Mouse (Mus musculus) liver, postnatal 0 days (tissue): Measurements from ENCODE around the gene D2hgdh. TPM values are rescaled to one million over a fixed set of nuclear protein-coding genes. Genes with fewer than 3 reads are reported as not detected.
"Not testable (repeated sequence)": the region's sequence is repeated elsewhere in the genome, so short reads cannot be mapped to it uniquely, and the experiment has no call there.

Source experiments
- ATAC-seq: fragments of 200-750 bp; cut with Nextera tagmentation; 2 replicates; pipeline ENCODE4 v1.8.0; 2017; ENCODE audit warnings: mild to moderate bottlenecking, moderate library complexity
- DNase-seq: peaks from one replicate; pipeline ENCODE4 v3.0.0-alpha.2; 2016
- H3K27ac ChIP-seq: fragments of 300-500 bp; sonication (generic); 2 replicates; pipeline ENCODE4 v1.5.1; 2014; ENCODE audit warnings: antibody characterized with exemption, moderate library complexity, mild to moderate bottlenecking, low read depth
- H3K27me3 ChIP-seq: fragments of 300-500 bp; sonication (generic); 2 replicates; pipeline ENCODE4 v1.6.1; 2014; ENCODE audit warnings: low read length, control low read depth, mixed read lengths; ENCODE audit not compliant: insufficient read depth
- H3K36me3 ChIP-seq: fragments of 300-500 bp; sonication (generic); replicated peaks from 2 replicates; pipeline ENCODE4 v1.6.1; 2014; ENCODE audit warnings: mild to moderate bottlenecking, control low read depth, low read length, moderate library complexity, mixed read lengths; ENCODE audit not compliant: insufficient read depth
- H3K4me1 ChIP-seq: fragments of 300-500 bp; sonication (generic); 2 replicates; pipeline ENCODE4 v1.6.1; 2014; ENCODE audit warnings: antibody characterized with exemption, mild to moderate bottlenecking, control low read depth; ENCODE audit not compliant: insufficient read depth
- H3K4me2 ChIP-seq: fragments of 300-500 bp; sonication (generic); 2 replicates; pipeline ENCODE4 v1.6.1; 2014; ENCODE audit warnings: low read depth, mild to moderate bottlenecking, low read length, moderate library complexity, mixed read lengths
- H3K4me3 ChIP-seq: fragments of 300-500 bp; sonication (generic); 2 replicates; pipeline ENCODE4 v1.5.1; 2014; ENCODE audit warnings: low read depth, low read length
- H3K9ac ChIP-seq: fragments of 300-500 bp; sonication (generic); replicated peaks from 2 replicates; pipeline ENCODE4 v1.6.1; 2014; ENCODE audit warnings: mild to moderate bottlenecking, moderate library complexity
- H3K9me3 ChIP-seq: fragments of 300-500 bp; sonication (generic); 2 replicates; pipeline ENCODE4 v1.6.1; 2016; ENCODE audit warnings: mild to moderate bottlenecking, control low read depth, low read length, mixed read lengths
- CTCF ChIP-seq: sonication (generic); IDR thresholded peaks from 2 replicates; pipeline ENCODE4 v1.5.1; 2016; ENCODE audit warnings: antibody characterized with exemption, low read depth
- EP300 ChIP-seq: IDR thresholded peaks from 2 replicates; pipeline ENCODE4 v1.6.1; 2016; ENCODE audit warnings: antibody characterized with exemption, low read depth, mild to moderate bottlenecking
- WGBS: fragments of 180-500 bp; shearing (Covaris S2); extraction: QIAGEN DNeasy Blood & Tissue Kit; methylation state at CpG from one replicate; pipeline ENCODE4 v1.1.7; 2014; ENCODE audit not compliant: insufficient replicate concordance; 5-methylcytosine and 5-hydroxymethylcytosine counted together
- polyA plus RNA-seq: library from polyadenylated mRNA; unstranded; fragments of >200 nt; fragmentation: Nextera tagmentation; extraction: Ambion mirVana; gene quantifications from 2 replicates; pipeline ENCODE4 v1.2.1, GENCODE M21; 2015

The D2hgdh gene
- polyA plus RNA-seq, 1 experiment from 2014 or later: 5.7 TPM

- Histone ChIP-seq H3K4me2 (no peak overlapping the region), H3K4me1 (no peaks in the 10 kb centered on the region), H3K27ac (no peak overlapping the region), H3K9me3 (no peaks in the 10 kb centered on the region), H3K9ac (no peak overlapping the region), H3K36me3 (no peaks in the 10 kb centered on the region), H3K27me3 (no peaks in the 10 kb centered on the region), H3K4me3 (no peak overlapping the region)
- ATAC-seq: no peak
- TF ChIP-seq EP300 (no peak), CTCF (no peak)
- 65% methylated on average over 3 of the region's 3 CpGs for WGBS
- no peak for DNase-seq
Measured at GRCm38 (mm10) chr1:93857991-93858390, 33.3 kb downstream of the D2hgdh start.

GRCm38 (mm10) chr1:93859619-93860018, 34.9 kb downstream of the D2hgdh start:
- TF ChIP-seq EP300: no peak
- TF ChIP-seq CTCF: no peak
- Histone ChIP-seq H3K27ac (no peak overlapping the region), H3K36me3 (no peaks in the 10 kb centered on the region), H3K4me2 (no peak overlapping the region), H3K9ac (no peak overlapping the region), H3K4me3 (no peak overlapping the region), H3K9me3 (no peaks in the 10 kb centered on the region), H3K27me3 (no peaks in the 10 kb centered on the region), H3K4me1 (no peaks in the 10 kb centered on the region)
- ATAC-seq (no peak), DNase-seq (no peak)

- H3K4me3 ChIP-seq, H3K27me3 ChIP-seq, H3K27ac ChIP-seq, H3K36me3 ChIP-seq, H3K4me1 ChIP-seq, H3K9ac ChIP-seq, ATAC-seq, DNase-seq, H3K4me2 ChIP-seq, H3K9me3 ChIP-seq: not testable (repeated sequence)
- WGBS: 48% methylated on average over 2 of the region's 2 CpGs
Measured at GRCm38 (mm10) chr1:93861048-93861447, 36.3 kb downstream of the D2hgdh start, which contains the start of gene Gal3st2. Gal3st2 (plus strand) TSS chr1:93861306.

- not testable (repeated sequence) for H3K4me2 ChIP-seq, H3K36me3 ChIP-seq, H3K4me1 ChIP-seq, H3K27ac ChIP-seq, H3K4me3 ChIP-seq, H3K9ac ChIP-seq, DNase-seq, H3K9me3 ChIP-seq, H3K27me3 ChIP-seq, ATAC-seq
- WGBS: 67% methylated on average over 1 of the region's 1 CpGs
Measured at GRCm38 (mm10) chr1:93871594-93872105, 46.9 kb downstream of the D2hgdh start.

GRCm38 (mm10) chr1:93874405-93874804, 49.7 kb downstream of the D2hgdh start:
- not testable (repeated sequence) for ATAC-seq, H3K4me2 ChIP-seq, H3K4me3 ChIP-seq, H3K9ac ChIP-seq, H3K27ac ChIP-seq, H3K36me3 ChIP-seq, H3K27me3 ChIP-seq, DNase-seq, H3K4me1 ChIP-seq, H3K9me3 ChIP-seq
- 85% methylated on average over 9 of the region's 22 CpGs for whole genome bisulfite sequencing

GRCm38 (mm10) chr1:93881778-93882177, 57.1 kb downstream of the D2hgdh start:
- ATAC-seq, H3K4me2 ChIP-seq, H3K27ac ChIP-seq, H3K9me3 ChIP-seq, H3K9ac ChIP-seq, H3K4me3 ChIP-seq, H3K36me3 ChIP-seq, H3K4me1 ChIP-seq, H3K27me3 ChIP-seq, DNase-seq: not testable (repeated sequence)
- WGBS: no CpG with 5 or more reads among the region's 11 CpGs

GRCm38 (mm10) chr1:93890936-93891335, 66.2 kb downstream of the D2hgdh start:
- H3K27ac ChIP-seq, H3K36me3 ChIP-seq, ATAC-seq, H3K4me3 ChIP-seq, H3K4me1 ChIP-seq, H3K4me2 ChIP-seq, H3K9ac ChIP-seq, DNase-seq, H3K9me3 ChIP-seq, H3K27me3 ChIP-seq: not testable (repeated sequence)
- TF ChIP-seq CTCF: peak; percentile 34
- WGBS: 62% methylated on average over 1 of the region's 1 CpGs

- WGBS: no CpG with 5 or more reads among the region's 1 CpGs
- DNase-seq, ATAC-seq, H3K36me3 ChIP-seq, H3K27me3 ChIP-seq, H3K9ac ChIP-seq, H3K9me3 ChIP-seq, H3K4me3 ChIP-seq, H3K27ac ChIP-seq, H3K4me1 ChIP-seq, H3K4me2 ChIP-seq: not testable (repeated sequence)
Measured at GRCm38 (mm10) chr1:93897395-93897794, 72.7 kb downstream of the D2hgdh start.

- WGBS: 68% methylated on average over 2 of the region's 5 CpGs
- not testable (repeated sequence) for H3K4me2 ChIP-seq, H3K9me3 ChIP-seq, H3K36me3 ChIP-seq, DNase-seq, H3K4me1 ChIP-seq, H3K27me3 ChIP-seq, ATAC-seq, H3K27ac ChIP-seq, H3K9ac ChIP-seq, H3K4me3 ChIP-seq
Measured at GRCm38 (mm10) chr1:93901291-93901690, 76.6 kb downstream of the D2hgdh start.
